Mouse (Mus musculus) frontal cortex, postnatal 36 days (tissue): ENCODE data around the gene Sema3b.

Experiments used
- DNase-seq, 2 experiments: peaks; one replicate each; pipeline ENCODE4 v3.0.0; 2022; ENCODE audit warnings: low spot score in 2 of 2

The Sema3b gene

GRCm38 (mm10) chr9:107612945-107613569, 4.0 kb upstream of the Sema3b start:
- DNase-seq: no peak

GRCm38 (mm10) chr9:107612191-107612944, 3.3 kb upstream of the Sema3b start:
- DNase-seq: peak; percentile 99

- peak in 1 of 2 experiments; percentile 51 for DNase-seq
These were observed 2.6 kb upstream of the Sema3b start for GRCm38 (mm10) chr9:107611456-107612190.

GRCm38 (mm10) chr9:107609433-107609830, 403 bp upstream of the Sema3b start:
- no peak for DNase-seq

GRCm38 (mm10) chr9:107607653-107608245, 1.3 kb downstream of the Sema3b start:
- no peak for DNase-seq

- DNase-seq: no peak
These were observed 2.0 kb downstream of the Sema3b start for GRCm38 (mm10) chr9:107607036-107607435.

- no peak for DNase-seq
These were observed 2.4 kb downstream of the Sema3b start for GRCm38 (mm10) chr9:107606591-107606990.

- no peak for DNase-seq
These were observed 3.9 kb downstream of the Sema3b start for GRCm38 (mm10) chr9:107605041-107605661.

- DNase-seq: no peak
These were observed 5.8 kb downstream of the Sema3b start for GRCm38 (mm10) chr9:107603251-107603650.

- DNase-seq: peak; percentile 92 to 93
These were observed 6.9 kb downstream of the Sema3b start for GRCm38 (mm10) chr9:107602068-107602648.

- no peak for DNase-seq
These were observed 7.8 kb downstream of the Sema3b start for GRCm38 (mm10) chr9:107601275-107601674.

GRCm38 (mm10) chr9:107600745-107601144, 8.3 kb downstream of the Sema3b start:
- DNase-seq: no peak

GRCm38 (mm10) chr9:107599842-107600241, 9.2 kb downstream of the Sema3b start:
- no peak for DNase-seq

GRCm38 (mm10) chr9:107599433-107599832, 9.6 kb downstream of the Sema3b start:
- no peak for DNase-seq

- DNase-seq: no peak
These were observed 10.6 kb downstream of the Sema3b start for GRCm38 (mm10) chr9:107598385-107598784.

GRCm38 (mm10) chr9:107596619-107597569, 12.1 kb downstream of the Sema3b start:
- no peak for DNase-seq

GRCm38 (mm10) chr9:107594281-107595062, 14.6 kb downstream of the Sema3b start:
- no peak for DNase-seq

GRCm38 (mm10) chr9:107593101-107593976, 15.7 kb downstream of the Sema3b start:
- DNase-seq: no peak

- no peak for DNase-seq
These were observed 18.3 kb downstream of the Sema3b start for GRCm38 (mm10) chr9:107590773-107591060.
